Mouse (Mus musculus): ENCODE results near the gene Ppp1r13l.

- TF ChIP-seq CTCF (IDR thresholded peaks at IDR 0.05; ENCODE audit: borderline replicate concordance, control insufficient read depth, extremely low read depth, insufficient read depth, low read length, poor library complexity) (no peak), POLR2A (IDR thresholded peaks at IDR 0.05; ENCODE audit: control insufficient read depth, extremely low read depth, insufficient read depth, low read length, poor library complexity) (no peak)
These were observed 64.5 kb downstream of the Ppp1r13l start for GRCm38 (mm10) chr7:19424051-19424450.
